Mouse (Mus musculus) ES-E14 (cell line): ENCODE data around the gene Pcsk4. TPM values are rescaled to one million over a fixed set of nuclear protein-coding genes. Genes with fewer than 3 reads are reported as not detected.

Experiments
- DNase-seq: peaks from one replicate; pipeline ENCODE4 v3.0.0-alpha.2; 2013; ENCODE audit warnings: low read depth, low spot score
- H3K27ac ChIP-seq: 2 replicates; pipeline ENCODE4 v1.5.1; 2012; ENCODE audit warnings: low read depth, mild to moderate bottlenecking, low read length, moderate library complexity, mixed read lengths; ENCODE audit not compliant: poor library complexity, insufficient read depth, severe bottlenecking
- H3K36me3 ChIP-seq: 2 replicates; pipeline ENCODE4 v1.6.1; 2012; ENCODE audit warnings: mild to moderate bottlenecking, low read length, moderate library complexity, mixed read lengths; ENCODE audit not compliant: control insufficient read depth, poor library complexity, insufficient read depth, severe bottlenecking
- H3K4me1 ChIP-seq, 2 experiments: fragments of 150-350 bp in 1 of 2; sonication (generic) in 1 of 2; 2 replicates each; pipeline ENCODE4 v1.6.1; 2012; ENCODE audit warnings: low read length in 2 of 2, mild to moderate bottlenecking in 1 of 2, mixed read lengths in 1 of 2; ENCODE audit not compliant: control insufficient read depth in 2 of 2, insufficient read depth in 2 of 2, poor library complexity in 1 of 2
- H3K4me3 ChIP-seq, 2 experiments: fragments of 150-350 bp in 1 of 2; sonication (generic) in 1 of 2; 2 replicates each; pipeline ENCODE4 v1.5.1; 2012; ENCODE audit warnings: low read length in 2 of 2, low read depth in 1 of 2, mild to moderate bottlenecking in 1 of 2, mixed read lengths in 1 of 2; ENCODE audit not compliant: insufficient read depth in 1 of 2, poor library complexity in 1 of 2, severe bottlenecking in 1 of 2
- H3K9ac ChIP-seq: 2 replicates; pipeline ENCODE4 v1.6.1; 2012; ENCODE audit warnings: low read depth, mild to moderate bottlenecking, low read length, mixed read lengths; ENCODE audit not compliant: poor library complexity, insufficient read depth, severe bottlenecking
- H3K9me3 ChIP-seq: fragments of 150-350 bp; sonication (generic); 2 replicates; pipeline ENCODE4 v1.6.1; 2012; ENCODE audit warnings: low read depth, mild to moderate bottlenecking, low read length; ENCODE audit not compliant: control insufficient read depth, insufficient read depth
- CHD2 ChIP-seq: IDR thresholded peaks from 2 replicates; pipeline ENCODE4 v1.6.1; 2014; ENCODE audit warnings: mild to moderate bottlenecking, low read depth, low read length, inconsistent platforms
- HCFC1 ChIP-seq: IDR thresholded peaks from 2 replicates; pipeline ENCODE4 v1.6.1; 2012; ENCODE audit warnings: low read length, inconsistent platforms, borderline replicate concordance; ENCODE audit not compliant: insufficient read depth
- MAFK ChIP-seq: IDR thresholded peaks from 2 replicates; pipeline ENCODE4 v1.6.1; 2014; ENCODE audit warnings: mild to moderate bottlenecking, low read depth, low read length, inconsistent platforms; ENCODE audit not compliant: insufficient read depth
- ZC3H11A ChIP-seq: IDR thresholded peaks from 2 replicates; pipeline ENCODE4 v1.6.1; 2012; ENCODE audit warnings: low read depth, mild to moderate bottlenecking, inconsistent platforms, low read length, borderline replicate concordance
- ZNF384 ChIP-seq: IDR thresholded peaks from 2 replicates; pipeline ENCODE4 v1.6.1; 2012; ENCODE audit warnings: low read depth, low read length, inconsistent platforms
- in situ Hi-C, 2 experiments: fragments of 600-800 bp; cut with MboI; formaldehyde crosslinking; loops; one replicate each; pipeline ENCODE4 v1.15.1; 2025; ENCODE audit warnings: low sequenced_read_pairs in 2 of 2, inconsistent platforms in 1 of 2; ENCODE audit not compliant: unreplicated experiment in 2 of 2
- total RNA-seq: library from RNA; depleted of rRNA; stranded (reverse); fragments of 300-350 nt; gene quantifications from 2 replicates; pipeline ENCODE4 v1.2.3, GENCODE M21; 2012

Pcsk4 gene
- total RNA-seq, 1 experiment = 1.4 TPM

- Histone ChIP-seq H3K9me3 (no peaks in the 10 kb centered on the region), H3K9ac (no peak overlapping the region), H3K4me1 (peaks cover 0 to 13% of the 10 kb centered on the region in 2 experiments; a peak in 2 of 4 replicates), H3K36me3 (peaks cover 8% of the 10 kb centered on the region), H3K4me3 (peak overlapping the region in 1 of 2 experiments; percentile 39; a peak in 3 of 4 replicates), H3K27ac (no peak overlapping the region)
- in situ Hi-C loops = no loop called here
- no peak for DNase-seq
- TF ChIP-seq MAFK = no peak
- no peak for TF ChIP-seq HCFC1
- TF ChIP-seq CHD2 = no peak
Observed at GRCm38 (mm10) chr10:80299301-80299700, 30.0 kb downstream of the Pcsk4 start.

GRCm38 (mm10) chr10:80298571-80299281 lies 30.6 kb downstream of the Pcsk4 start:
- H3K9me3 ChIP-seq = no peaks in the 10 kb centered on the region
- no peak overlapping the region for H3K27ac ChIP-seq
- H3K36me3 ChIP-seq = peaks cover 14% of the 10 kb centered on the region
- H3K4me1 ChIP-seq = peaks cover 0 to 15% of the 10 kb centered on the region in 2 experiments; a peak in 2 of 4 replicates
- in situ Hi-C loops = no loop called here
- DNase-seq = no peak
- no peak overlapping the region for H3K9ac ChIP-seq
- peak overlapping the region in 1 of 2 experiments; percentile 39; a peak in 3 of 4 replicates for H3K4me3 ChIP-seq
- TF ChIP-seq ZNF384 (no peak), ZC3H11A (no peak), HCFC1 (no peak), CHD2 (no peak), MAFK (no peak)

GRCm38 (mm10) chr10:80297526-80298133 lies 31.7 kb downstream of the Pcsk4 start:
- no peak overlapping the region for H3K4me3 ChIP-seq
- in situ Hi-C loops = no loop called here
- H3K27ac ChIP-seq = no peak overlapping the region
- no peak for TF ChIP-seq MAFK
- TF ChIP-seq ZNF384 = no peak
- no peak for TF ChIP-seq HCFC1
- no peak for TF ChIP-seq ZC3H11A
- TF ChIP-seq CHD2 = no peak
- DNase-seq = no peak
- H3K36me3 ChIP-seq = peaks cover 25% of the 10 kb centered on the region
- peaks cover 0 to 15% of the 10 kb centered on the region in 2 experiments; a peak in 2 of 4 replicates for H3K4me1 ChIP-seq
- H3K9ac ChIP-seq = no peak overlapping the region
- no peaks in the 10 kb centered on the region for H3K9me3 ChIP-seq

GRCm38 (mm10) chr10:80296824-80297223 lies 32.5 kb downstream of the Pcsk4 start:
- Histone ChIP-seq H3K27ac (no peak overlapping the region), H3K4me1 (peaks cover 0 to 16% of the 10 kb centered on the region in 2 experiments; a peak in 2 of 4 replicates), H3K9me3 (no peaks in the 10 kb centered on the region), H3K36me3 (peaks cover 26% of the 10 kb centered on the region), H3K4me3 (no peak overlapping the region), H3K9ac (no peak overlapping the region)
- no peak for DNase-seq
- no peak for TF ChIP-seq ZC3H11A
- TF ChIP-seq ZNF384 = no peak
- no peak for TF ChIP-seq MAFK
- no peak for TF ChIP-seq CHD2
- no peak for TF ChIP-seq HCFC1
- in situ Hi-C loops = no loop called here
